Mouse (Mus musculus) MEL (cell line): ENCODE results near the gene Rsrc1. TPM values are rescaled to one million over a fixed set of nuclear protein-coding genes. Genes with fewer than 3 reads are reported as not detected.

ENCODE experiments used
- DNase-seq: peaks from one replicate; pipeline ENCODE4 v3.0.0; 2011; ENCODE audit warnings: low read depth, low spot score
- H3K27ac ChIP-seq: 2 replicates; pipeline ENCODE4 v1.5.1; 2012; ENCODE audit warnings: low read depth, mild to moderate bottlenecking, control low read depth, low read length, moderate library complexity; ENCODE audit not compliant: control insufficient read depth
- H3K27me3 ChIP-seq, 2 experiments: fragments of 150-350 bp in 1 of 2; sonication (generic) in 1 of 2; 2 replicates each; pipeline ENCODE4 v1.6.1; 2012; ENCODE audit warnings: low read length in 2 of 2, mild to moderate bottlenecking in 2 of 2, improper control_type of control experiment in 1 of 2, moderate library complexity in 1 of 2; ENCODE audit not compliant: insufficient read depth in 2 of 2, control insufficient read depth in 1 of 2
- H3K36me3 ChIP-seq, 2 experiments: 2 replicates each; pipeline ENCODE4 v1.6.1; 2012 to 2014; ENCODE audit warnings: low read length in 2 of 2, improper control_type of control experiment in 1 of 2, inconsistent platforms in 1 of 2, mild to moderate bottlenecking in 1 of 2; ENCODE audit not compliant: insufficient read depth in 2 of 2, control insufficient read depth in 1 of 2
- H3K4me1 ChIP-seq, 2 experiments: fragments of 150-350 bp in 1 of 2; sonication (generic) in 1 of 2; 2 replicates each; pipeline ENCODE4 v1.6.1; 2012; ENCODE audit warnings: low read length in 2 of 2, improper control_type of control experiment in 1 of 2, mild to moderate bottlenecking in 1 of 2; ENCODE audit not compliant: insufficient read depth in 2 of 2, control insufficient read depth in 1 of 2
- H3K4me3 ChIP-seq, 2 experiments: fragments of 150-350 bp in 1 of 2; sonication (generic) in 1 of 2; 2 replicates each; pipeline ENCODE4 v1.5.1; 2012; ENCODE audit warnings: low read depth in 2 of 2, low read length in 2 of 2, mild to moderate bottlenecking in 2 of 2, moderate library complexity in 2 of 2, control low read depth in 1 of 2, improper control_type of control experiment in 1 of 2; ENCODE audit not compliant: control insufficient read depth in 1 of 2, insufficient read depth in 1 of 2
- H3K79me2 ChIP-seq: 2 replicates; pipeline ENCODE4 v1.6.1; 2012; ENCODE audit warnings: mild to moderate bottlenecking, low read length, moderate library complexity; ENCODE audit not compliant: control insufficient read depth, poor library complexity, insufficient read depth
- H3K9ac ChIP-seq: 2 replicates; pipeline ENCODE4 v1.6.1; 2012; ENCODE audit warnings: low read depth, mild to moderate bottlenecking, control low read depth, low read length, moderate library complexity; ENCODE audit not compliant: control insufficient read depth, poor library complexity, severe bottlenecking
- H3K9me3 ChIP-seq: fragments of 150-350 bp; sonication (generic); replicated peaks from 2 replicates; pipeline ENCODE4 v1.6.1; 2012; ENCODE audit warnings: mild to moderate bottlenecking, low read length, improper control_type of control experiment, moderate library complexity; ENCODE audit not compliant: insufficient read depth
- BHLHE40 ChIP-seq: IDR thresholded peaks from 2 replicates; pipeline ENCODE4 v1.6.1; 2012; ENCODE audit warnings: low read depth, mild to moderate bottlenecking, inconsistent platforms, low read length, improper control_type of control experiment, borderline replicate concordance
- CHD1 ChIP-seq: IDR thresholded peaks from 2 replicates; pipeline ENCODE4 v1.6.1; 2012; ENCODE audit warnings: low read depth, mild to moderate bottlenecking, inconsistent platforms, low read length, improper control_type of control experiment
- ELF1 ChIP-seq: IDR thresholded peaks from 2 replicates; pipeline ENCODE4 v1.6.1; 2014; ENCODE audit warnings: low read depth, mild to moderate bottlenecking, inconsistent platforms, low read length, improper control_type of control experiment, moderate library complexity
- GABPA ChIP-seq: IDR thresholded peaks from 2 replicates; pipeline ENCODE4 v1.6.1; 2012; ENCODE audit warnings: low read depth, mild to moderate bottlenecking, inconsistent platforms, low read length, improper control_type of control experiment, moderate library complexity
- JUND ChIP-seq: IDR thresholded peaks from 2 replicates; pipeline ENCODE4 v1.6.1; 2011; ENCODE audit warnings: low read depth, mild to moderate bottlenecking, improper control_type of control experiment, low read length
- MAFK ChIP-seq: IDR thresholded peaks from 2 replicates; pipeline ENCODE4 v1.6.1; 2011; ENCODE audit warnings: low read depth, mild to moderate bottlenecking, low read length, improper control_type of control experiment, borderline replicate concordance
- MEF2A ChIP-seq: IDR thresholded peaks from 2 replicates; pipeline ENCODE4 v1.6.1; 2014; ENCODE audit warnings: low read depth, mild to moderate bottlenecking, inconsistent platforms, low read length, improper control_type of control experiment; ENCODE audit not compliant: poor library complexity, insufficient replicate concordance, severe bottlenecking; ENCODE audit errors: extremely low read depth
- MXI1 ChIP-seq: IDR thresholded peaks from 2 replicates; pipeline ENCODE4 v1.6.1; 2011; ENCODE audit warnings: mild to moderate bottlenecking, low read depth, low read length, improper control_type of control experiment
- MYB ChIP-seq: IDR thresholded peaks from 2 replicates; pipeline ENCODE4 v1.6.1; 2011; ENCODE audit warnings: mild to moderate bottlenecking, low read depth, low read length, improper control_type of control experiment
- MYC ChIP-seq: IDR thresholded peaks from 2 replicates; pipeline ENCODE4 v1.6.1; 2011; ENCODE audit warnings: low read depth, mild to moderate bottlenecking, low read length, improper control_type of control experiment, moderate library complexity
- NELFE ChIP-seq: IDR thresholded peaks from 2 replicates; pipeline ENCODE4 v1.6.1; 2011; ENCODE audit warnings: low read depth, low read length, improper control_type of control experiment
- POLR2A ChIP-seq, 2 experiments: IDR thresholded peaks; 2 replicates each; pipeline ENCODE4 v1.6.1; 2011 to 2012; ENCODE audit warnings: low read length in 2 of 2, mild to moderate bottlenecking in 2 of 2, control low read depth in 1 of 2, improper control_type of control experiment in 1 of 2, low read depth in 1 of 2, moderate library complexity in 1 of 2; ENCODE audit not compliant: control insufficient read depth in 1 of 2, insufficient read depth in 1 of 2, poor library complexity in 1 of 2
- POLR2AphosphoS2 ChIP-seq: IDR thresholded peaks from 2 replicates; pipeline ENCODE4 v1.6.1; 2011; ENCODE audit warnings: low read length, improper control_type of control experiment
- POLR2AphosphoS5 ChIP-seq: IDR thresholded peaks from 2 replicates; pipeline ENCODE4 v1.6.1; 2012; ENCODE audit warnings: low read depth, borderline replicate concordance, mild to moderate bottlenecking, inconsistent platforms, low read length, moderate library complexity, mixed read lengths
- RAD21 ChIP-seq: IDR thresholded peaks from 2 replicates; pipeline ENCODE4 v1.6.1; 2011; ENCODE audit warnings: mild to moderate bottlenecking, low read depth, low read length, improper control_type of control experiment
- RCOR1 ChIP-seq: IDR thresholded peaks from 2 replicates; pipeline ENCODE4 v1.6.1; 2012; ENCODE audit warnings: low read depth, mild to moderate bottlenecking, inconsistent platforms, low read length, improper control_type of control experiment
- TAL1 ChIP-seq: IDR thresholded peaks from 2 replicates; pipeline ENCODE4 v1.6.1; 2012; ENCODE audit warnings: mild to moderate bottlenecking, inconsistent platforms, low read length, moderate library complexity, mixed read lengths
- TCF12 ChIP-seq: IDR thresholded peaks from 2 replicates; pipeline ENCODE4 v1.6.1; 2014; ENCODE audit warnings: low read depth, mild to moderate bottlenecking, inconsistent platforms, low read length, improper control_type of control experiment, moderate library complexity
- UBTF ChIP-seq: IDR thresholded peaks from 2 replicates; pipeline ENCODE4 v1.6.1; 2012; ENCODE audit warnings: low read depth, mild to moderate bottlenecking, inconsistent platforms, low read length, improper control_type of control experiment, moderate library complexity, borderline replicate concordance; ENCODE audit not compliant: insufficient read depth
- USF1 ChIP-seq: IDR thresholded peaks from 2 replicates; pipeline ENCODE4 v1.6.1; 2014; ENCODE audit warnings: low read depth, mild to moderate bottlenecking, inconsistent platforms, low read length, improper control_type of control experiment, moderate library complexity
- USF2 ChIP-seq, 2 experiments: IDR thresholded peaks; 2 replicates each; pipeline ENCODE4 v1.6.1; 2011 to 2012; ENCODE audit warnings: improper control_type of control experiment in 2 of 2, low read length in 2 of 2, borderline replicate concordance in 1 of 2, inconsistent platforms in 1 of 2, low read depth in 1 of 2, mild to moderate bottlenecking in 1 of 2; ENCODE audit not compliant: insufficient read depth in 1 of 2
- ZKSCAN1 ChIP-seq: IDR thresholded peaks from 2 replicates; pipeline ENCODE4 v1.6.1; 2012; ENCODE audit warnings: low read depth, mild to moderate bottlenecking, inconsistent platforms, low read length, improper control_type of control experiment, moderate library complexity
- ZMIZ1 ChIP-seq: IDR thresholded peaks from 2 replicates; pipeline ENCODE4 v1.6.1; 2012; ENCODE audit warnings: low read depth, mild to moderate bottlenecking, inconsistent platforms, low read length, improper control_type of control experiment, moderate library complexity
- ZNF384 ChIP-seq: IDR thresholded peaks from 2 replicates; pipeline ENCODE4 v1.6.1; 2012; ENCODE audit warnings: low read depth, mild to moderate bottlenecking, inconsistent platforms, low read length, improper control_type of control experiment
- polyA plus RNA-seq, 2 experiments: library from polyadenylated mRNA; stranded (reverse) in 1 of 2; unstranded in 1 of 2; fragments of >175 nt in 1 of 2; fragments of >200 nt in 1 of 2; gene quantifications; 2 replicates each; pipeline versions ENCODE4 v1.2.1 to v1.2.4; 2012; ENCODE audit warnings: low replicate concordance in 2 of 2, low read depth in 1 of 2; ENCODE audit not compliant: insufficient read length in 2 of 2, insufficient read depth in 1 of 2, missing spikeins in 1 of 2
- total RNA-seq: library from RNA; depleted of rRNA; stranded (reverse); fragments of 300-350 nt; gene quantifications from 2 replicates; pipeline ENCODE4 v1.2.3, GENCODE M21; 2012

Rsrc1 gene
- total and polyA plus RNA-seq, 3 experiments = 22.8 to 100 (median 42.7) TPM

GRCm38 (mm10) chr3:67075484-67075883 is 94.3 kb downstream of the Rsrc1 start:
- no peak for DNase-seq
- Histone ChIP-seq H3K27me3 (no peaks in the 10 kb centered on the region), H3K9me3 (no peaks in the 10 kb centered on the region; the same call in 1 of the 2 replicates), H3K9ac (no peak overlapping the region), H3K4me3 (no peak overlapping the region), H3K79me2 (no peaks in the 10 kb centered on the region), H3K4me1 (no peaks in the 10 kb centered on the region), H3K36me3 (peaks cover 0 to 2% of the 10 kb centered on the region in 2 experiments; a peak in 2 of 4 replicates), H3K27ac (no peak overlapping the region)
- TF ChIP-seq ZMIZ1 (no peak), ZNF384 (no peak), TCF12 (no peak), POLR2AphosphoS2 (no peak), POLR2AphosphoS5 (no peak), POLR2A (IDR thresholded peaks at IDR 0.05; ENCODE audit: control insufficient read depth in 1 of 2, insufficient read depth in 1 of 2, low read depth in 1 of 2, low read length in 2 of 2, poor library complexity in 1 of 2) (no peak), RCOR1 (no peak), MEF2A (no peak), RAD21 (no peak), MYC (no peak), USF2 (IDR thresholded peaks at IDR 0.05; ENCODE audit: borderline replicate concordance in 1 of 2, insufficient read depth in 1 of 2, low read depth in 1 of 2, low read length in 2 of 2) (no peak), CHD1 (no peak)

DNA sequence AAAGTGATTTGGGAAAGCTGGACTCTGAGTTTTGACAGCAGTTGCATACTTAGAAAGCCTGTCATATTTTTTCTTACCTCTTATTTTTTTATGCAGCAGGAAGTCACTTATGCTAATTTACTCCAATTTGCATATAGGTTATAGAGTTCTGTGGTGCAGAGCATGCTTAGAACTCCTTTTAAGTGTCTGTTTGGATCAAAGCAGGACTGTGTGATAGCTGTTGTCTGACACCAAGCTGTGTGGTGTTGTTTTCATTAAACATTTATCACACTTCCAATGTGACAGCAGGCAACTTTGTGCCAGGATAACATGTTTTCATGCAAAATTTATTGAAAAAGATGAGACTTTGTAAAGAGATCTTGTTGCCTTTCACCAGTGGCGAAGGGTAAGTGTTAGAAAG is 103.6 kb downstream of the Rsrc1 start:
- Histone ChIP-seq H3K27me3 (no peaks in the 10 kb centered on the region), H3K27ac (no peak overlapping the region), H3K4me3 (no peak overlapping the region), H3K9me3 (no peaks in the 10 kb centered on the region; the same call in 1 of the 2 replicates), H3K79me2 (no peaks in the 10 kb centered on the region), H3K4me1 (no peaks in the 10 kb centered on the region), H3K36me3 (peaks cover 0 to 8% of the 10 kb centered on the region in 2 experiments; a peak in 2 of 4 replicates), H3K9ac (no peak overlapping the region)
- TF ChIP-seq RCOR1 = no peak
- no peak for TF ChIP-seq POLR2AphosphoS5
- TF ChIP-seq MXI1 = no peak
- DNase-seq = no peak

GRCm38 (mm10) chr3:67108428-67108827 is 127.2 kb downstream of the Rsrc1 start:
- Histone ChIP-seq H3K27me3 (no peaks in the 10 kb centered on the region), H3K4me3 (no peak overlapping the region), H3K79me2 (no peaks in the 10 kb centered on the region), H3K4me1 (no peaks in the 10 kb centered on the region), H3K36me3 (no peaks in the 10 kb centered on the region), H3K9me3 (no peaks in the 10 kb centered on the region), H3K9ac (no peak overlapping the region), H3K27ac (no peak overlapping the region)
- no peak for DNase-seq
- TF ChIP-seq ZKSCAN1 (no peak), UBTF (no peak), RCOR1 (no peak), TAL1 (no peak), MEF2A (no peak), MAFK (no peak), GABPA (no peak), MYC (no peak), JUND (no peak), RAD21 (no peak), MXI1 (no peak), ZNF384 (no peak), ELF1 (no peak), NELFE (no peak), TCF12 (no peak), MYB (no peak), BHLHE40 (no peak), USF1 (no peak)
